Mouse (Mus musculus) regulatory T cell (primary cell): ENCODE results near the gene Cd3e.
"Not testable (repeated sequence)": the region's sequence is repeated elsewhere in the genome, so short reads cannot be mapped to it uniquely, and the experiment has no call there.

Experiments used
- in situ Hi-C: fragments of 300-600 bp; cut with MboI, MseI; formaldehyde crosslinking; loops from one replicate; pipeline ENCODE4 v1.15.1; 2025; ENCODE audit warnings: high pct_unique_total_duplicates

Cd3e gene

DNA sequence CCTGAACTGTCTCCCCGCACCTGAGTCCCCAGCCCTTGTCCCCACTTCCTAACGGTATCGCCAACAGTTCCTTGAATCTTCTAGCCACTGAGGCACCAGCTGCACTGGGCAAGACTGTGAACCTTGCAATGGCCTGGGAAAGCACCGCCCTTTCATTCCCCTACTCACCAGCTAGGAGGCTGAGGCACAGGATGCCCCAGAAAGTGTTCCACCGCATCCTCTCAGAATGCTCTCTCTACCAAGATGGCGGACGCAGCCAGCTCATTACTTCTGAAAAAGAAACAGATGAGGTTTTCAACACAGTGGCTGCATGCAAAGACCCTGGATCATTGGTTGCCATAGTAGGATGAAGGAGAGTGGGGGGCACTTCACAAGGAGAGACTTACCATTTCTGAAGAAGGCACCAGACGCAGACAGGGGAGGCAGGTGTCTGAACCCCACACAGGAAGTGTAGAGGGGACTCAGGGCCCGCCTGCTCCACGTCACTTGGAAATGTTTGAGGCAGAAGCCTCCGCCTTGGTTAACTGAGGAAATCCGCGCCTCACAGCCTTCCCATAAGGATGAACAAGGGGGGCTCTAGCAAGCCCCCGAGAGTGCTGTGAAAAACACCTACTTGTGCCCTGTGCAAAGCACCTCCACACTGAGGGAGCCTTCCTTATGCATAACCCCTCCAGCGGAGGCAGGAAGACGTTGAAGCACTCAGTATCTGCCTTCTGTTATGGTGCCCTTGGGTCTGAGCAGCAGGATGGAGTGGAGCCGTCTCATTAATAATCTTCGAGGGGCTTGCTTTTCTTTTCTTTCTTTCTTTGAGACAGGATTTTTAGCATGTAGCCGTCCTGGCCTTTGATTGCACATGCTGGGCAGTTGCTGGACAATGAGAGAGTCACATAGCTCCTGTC is at the start of gene Cd3e:
TSS of gene Cd3e (minus strand) at position 448 of the 899 bp plus-strand sequence.
- in situ Hi-C loops: loop anchor here (5.0 kb wide), 1 partner anchor 37 kb away; no protein-coding TSS in a partner anchor

GRCm38 (mm10) chr9:45058304-45058940 is 49.0 kb upstream of the Cd3e start:
- in situ Hi-C loops: no loop called here

- in situ Hi-C loops: no loop called here
Observed at GRCm38 (mm10) chr9:45055082-45055713, 45.8 kb upstream of the Cd3e start, which contains the start of gene Mpzl3. Gene Mpzl3 (plus strand): TSS chr9:45055186.

GRCm38 (mm10) chr9:45050301-45050700 is 40.9 kb upstream of the Cd3e start:
- in situ Hi-C loops: no loop called here

DNA sequence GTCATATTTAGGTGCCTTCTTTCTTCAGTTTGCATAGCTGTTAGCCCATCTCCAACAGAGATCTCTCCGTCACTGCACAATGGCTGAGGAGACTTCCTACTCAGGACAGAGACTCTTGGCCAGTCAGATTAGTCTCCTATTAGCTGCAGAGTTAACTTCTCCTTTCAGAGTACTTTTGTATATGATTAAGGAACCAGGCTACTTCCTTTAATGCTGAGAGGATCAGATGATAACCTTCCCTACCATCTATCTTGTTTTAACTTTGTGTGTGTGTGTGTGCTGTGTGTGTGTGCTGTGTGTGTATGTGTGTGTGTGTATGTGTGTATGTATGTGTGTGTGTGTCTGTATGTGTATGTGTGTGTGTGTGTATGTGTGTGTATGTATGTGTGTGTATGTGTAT is 40.3 kb upstream of the Cd3e start:
- in situ Hi-C loops: no loop called here

GRCm38 (mm10) chr9:45048511-45048910 is 39.1 kb upstream of the Cd3e start:
- in situ Hi-C loops: no loop called here

DNA sequence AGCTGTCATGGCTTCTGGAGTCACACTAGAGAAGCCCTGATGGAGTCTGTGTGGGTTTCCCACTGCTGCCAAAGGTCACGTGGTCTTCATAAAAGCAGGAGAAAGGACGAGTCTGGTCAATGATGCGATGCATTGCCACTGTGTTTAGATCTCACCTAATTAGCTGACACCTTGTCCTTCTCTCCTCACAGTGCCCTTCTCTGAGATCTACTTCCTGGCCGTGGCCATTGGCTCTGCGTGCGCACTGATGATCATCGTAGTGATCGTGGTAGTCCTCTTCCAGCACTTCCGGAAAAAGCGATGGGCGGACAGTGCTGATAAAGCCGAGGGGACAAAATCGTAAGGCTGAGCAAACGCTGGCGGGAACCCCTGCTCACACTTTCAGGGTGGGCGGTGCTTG is 37.5 kb upstream of the Cd3e start:
- in situ Hi-C loops: no loop called here

- in situ Hi-C loops: no loop called here
Observed at GRCm38 (mm10) chr9:45042947-45043346, 33.5 kb upstream of the Cd3e start.

GRCm38 (mm10) chr9:45042056-45042720 is 32.8 kb upstream of the Cd3e start:
- in situ Hi-C loops: no loop called here

- in situ Hi-C loops: no loop called here
Observed at GRCm38 (mm10) chr9:45041131-45041838, 31.9 kb upstream of the Cd3e start.

DNA sequence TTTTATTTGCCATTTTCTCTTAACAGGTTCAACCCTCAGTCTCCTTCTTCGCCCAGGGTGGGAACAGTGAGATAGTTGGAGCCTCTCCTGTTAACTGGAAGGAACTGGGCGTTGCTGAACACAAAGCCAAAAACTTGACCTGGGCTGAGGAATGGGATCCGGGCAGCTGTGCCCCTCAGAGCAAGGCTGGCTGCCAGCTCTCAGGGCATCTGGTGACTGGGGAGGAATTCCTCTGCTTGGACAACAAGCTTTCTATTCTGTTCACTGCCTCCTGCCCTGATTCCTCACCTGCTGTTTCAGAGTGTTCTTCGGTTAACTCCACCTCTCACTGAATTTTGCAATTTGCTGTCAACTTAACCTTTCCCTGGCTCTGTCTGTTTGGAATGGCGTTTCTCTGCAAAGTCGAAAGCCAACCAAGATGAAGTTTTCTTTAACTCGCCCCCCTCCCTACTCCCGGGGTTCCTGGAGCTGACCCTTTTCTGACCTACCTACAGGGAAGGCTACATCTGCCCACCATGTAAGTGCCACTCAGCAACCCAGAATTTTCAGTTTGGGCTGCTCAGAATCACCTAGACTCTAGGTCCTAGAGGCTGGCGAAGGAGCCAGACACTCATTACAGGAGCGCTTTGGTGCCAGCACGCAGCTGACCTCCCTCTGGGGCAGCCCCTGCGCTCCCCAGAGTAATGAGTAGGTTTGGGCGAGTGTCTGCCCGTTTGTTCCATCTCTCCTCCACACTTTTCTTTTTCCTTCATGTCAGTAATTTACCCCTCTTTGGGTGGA is 30.8 kb upstream of the Cd3e start:
- in situ Hi-C loops: no loop called here

DNA sequence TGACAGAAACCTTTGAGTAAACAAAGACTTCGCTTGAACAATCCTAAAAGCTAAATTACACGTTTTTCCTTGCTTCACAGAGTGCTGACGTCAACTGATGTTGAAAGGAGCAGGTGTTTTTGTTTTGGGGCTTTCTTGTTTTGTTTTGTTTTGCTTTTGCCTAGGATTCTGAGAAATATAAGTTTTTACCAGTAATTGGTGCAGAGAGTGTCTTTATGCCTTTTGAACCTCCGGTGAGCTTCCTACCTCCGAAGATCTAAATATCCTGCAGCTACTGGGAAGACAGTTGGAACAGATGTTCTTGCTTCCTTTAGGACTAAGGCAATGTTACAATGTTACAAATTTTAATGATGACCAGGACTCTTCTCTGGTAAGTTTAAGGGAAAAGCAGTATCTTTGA is 30.1 kb upstream of the Cd3e start, which contains the start of gene Mpzl2:
TSS of gene Mpzl2 (plus strand) at position 301 of the 400 bp plus-strand sequence.
- in situ Hi-C loops: no loop called here

DNA sequence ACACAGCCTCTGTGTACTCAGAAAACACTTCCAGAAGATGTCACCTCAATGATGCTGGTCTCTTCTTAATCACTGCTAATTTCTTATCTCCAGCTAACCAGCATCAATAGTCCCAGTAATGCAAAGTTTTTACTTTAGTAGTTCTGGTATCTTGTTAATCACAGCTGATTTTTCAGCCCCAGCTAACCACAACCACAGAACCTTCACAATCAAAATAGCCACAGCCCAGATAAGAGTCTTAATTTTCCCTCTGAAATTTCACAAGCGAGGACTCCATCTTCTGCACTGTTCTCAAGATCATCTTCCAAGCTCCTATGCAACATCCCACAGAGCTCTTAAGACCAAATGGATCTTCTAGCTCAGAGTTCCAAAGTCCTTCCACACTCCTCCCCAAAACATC is 28.4 kb upstream of the Cd3e start:
- in situ Hi-C loops: not testable (repeated sequence)

DNA sequence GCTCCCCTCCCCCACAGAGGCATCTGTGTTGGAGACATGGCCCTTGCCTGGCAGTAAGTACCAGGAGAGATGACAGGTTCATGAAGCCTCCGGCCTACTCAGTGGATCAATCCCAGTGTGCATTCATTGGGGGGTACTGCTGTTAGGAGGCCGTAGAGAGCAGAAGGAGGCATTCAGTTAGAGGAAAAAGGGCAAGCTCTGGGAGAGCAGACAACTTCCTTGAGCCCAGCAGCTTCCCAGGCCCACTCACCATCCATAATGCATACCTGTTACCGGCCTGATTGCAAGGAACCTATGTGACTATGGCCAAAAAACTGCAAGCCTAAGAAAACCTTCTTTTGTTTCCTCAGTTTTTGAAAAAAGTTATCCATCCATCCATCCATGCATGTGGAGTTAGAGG is 25.1 kb upstream of the Cd3e start:
- in situ Hi-C loops: no loop called here

GRCm38 (mm10) chr9:45032261-45032660 is 22.8 kb upstream of the Cd3e start:
- in situ Hi-C loops: no loop called here

DNA sequence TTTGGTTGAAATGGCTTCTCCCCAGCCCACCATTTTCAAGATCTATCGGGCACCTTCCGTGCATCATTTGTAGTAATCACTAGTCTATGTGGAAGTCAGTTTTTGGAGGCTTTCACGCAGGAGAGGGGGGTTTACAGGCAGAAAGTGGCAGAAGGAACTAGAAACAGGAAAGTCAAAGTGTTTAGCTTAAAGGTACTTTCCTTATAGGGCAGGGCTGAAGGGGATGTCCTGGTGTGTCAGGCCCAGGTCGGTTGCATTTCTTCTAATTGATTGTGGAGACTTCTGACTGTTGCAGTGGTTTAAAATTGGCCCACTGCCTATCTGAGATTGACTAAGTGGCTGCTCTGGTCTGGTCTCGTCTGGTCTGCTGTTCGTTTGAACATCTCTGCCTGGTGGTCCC is 20.9 kb upstream of the Cd3e start:
- in situ Hi-C loops: no loop called here

- in situ Hi-C loops: loop anchor here (5.0 to 10.0 kb wide), 2 partner anchors 105 to 387 kb away; no protein-coding TSS in a partner anchor
Observed at GRCm38 (mm10) chr9:45027376-45027775, 17.9 kb upstream of the Cd3e start.

DNA sequence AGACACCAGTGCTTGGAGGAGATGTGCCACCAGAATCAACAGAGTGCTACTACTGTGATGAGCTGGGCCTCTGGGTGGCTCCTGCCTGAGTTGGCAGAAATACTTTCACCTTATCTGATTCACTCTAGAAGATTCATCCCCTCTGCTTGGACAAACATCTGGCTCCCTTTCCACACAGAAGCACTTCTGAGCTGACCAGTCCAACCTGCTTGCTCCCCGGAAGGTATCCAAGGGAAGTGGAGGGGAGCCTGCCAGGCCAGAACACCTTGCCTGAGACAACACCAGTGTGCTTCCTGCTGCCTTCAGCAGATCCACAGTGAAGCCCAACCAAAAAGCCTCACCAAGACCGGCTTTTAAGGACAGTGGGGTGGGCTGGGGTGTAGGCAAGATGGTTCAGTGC is 14.8 kb upstream of the Cd3e start:
- in situ Hi-C loops: loop anchor here (10.0 kb wide), 1 partner anchor 391 kb away; no protein-coding TSS in a partner anchor

DNA sequence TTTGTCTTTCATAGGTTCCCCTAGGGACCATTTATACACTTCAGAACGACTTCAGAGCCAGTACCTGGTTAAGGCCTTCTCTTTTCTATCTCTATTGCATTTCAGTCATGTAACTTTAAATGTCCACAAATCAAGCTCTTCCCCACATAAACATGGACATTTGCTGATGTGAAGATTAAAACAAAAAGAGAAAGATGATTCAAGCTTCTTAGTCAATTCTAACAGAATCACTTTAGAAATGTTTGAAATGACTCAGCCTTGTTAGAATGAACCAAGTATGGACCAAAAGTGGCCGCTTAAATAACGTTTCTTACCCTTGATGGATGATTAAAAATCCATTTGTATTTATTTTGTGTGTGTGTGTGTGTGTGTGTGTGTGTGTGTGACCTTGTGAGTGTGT is 14.2 kb upstream of the Cd3e start:
- in situ Hi-C loops: loop anchor here (10.0 kb wide), 1 partner anchor 391 kb away; no protein-coding TSS in a partner anchor

DNA sequence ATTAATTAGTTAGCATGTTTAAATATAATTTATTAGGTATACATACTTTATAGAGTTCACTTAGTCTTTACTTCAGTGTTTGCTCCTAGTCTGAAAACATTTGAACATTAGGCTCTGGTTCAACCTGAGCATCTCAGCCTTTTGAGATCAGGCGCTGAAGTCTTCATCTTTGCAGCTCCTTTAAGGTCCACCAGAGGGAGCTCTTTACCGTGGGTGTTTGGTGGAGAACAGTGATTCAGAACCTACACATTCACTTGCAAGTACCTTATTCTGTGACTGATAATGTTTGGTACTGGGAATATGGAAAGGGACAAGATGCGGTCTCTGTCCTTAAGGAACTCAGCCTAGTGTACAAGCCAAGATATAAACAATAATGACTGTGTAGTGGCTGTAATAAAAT is 13.4 kb upstream of the Cd3e start:
- in situ Hi-C loops: loop anchor here (10.0 kb wide), 1 partner anchor 392 kb away; no protein-coding TSS in a partner anchor
